Mouse (Mus musculus): Measurements from ENCODE around the gene Lrmda. TPM values are rescaled to one million over a fixed set of nuclear protein-coding genes. Genes with fewer than 3 reads are reported as not detected.

Lrmda gene
- total and polyA plus RNA-seq, 3 experiments, result 0.43 to 1.1 (median 1.0) TPM

GRCm38 (mm10) chr14:22807324-22807723 lies 787.8 kb downstream of the Lrmda start:
- WGBS, result 39% methylated on average over 3 of the region's 3 CpGs
- intact Hi-C loops (cut with DNase I), result loop anchor here (10.0 kb wide), 1 partner anchor 823 kb away; the partner anchor contains the start of gene Zfp503
- no peak overlapping the region for H3K4me3 ChIP-seq
- no peaks in the 10 kb centered on the region for H3K27me3 ChIP-seq (ENCODE audit: control insufficient read depth, insufficient read depth, low read length)
- peaks cover 13% of the 10 kb centered on the region for H3K4me1 ChIP-seq (ENCODE audit: control insufficient read depth, insufficient read depth, low read length)
- no peak overlapping the region for H3K27ac ChIP-seq
- TF ChIP-seq EP300 (IDR thresholded peaks at IDR 0.05; ENCODE audit: insufficient read depth, low read depth, low read length) (no peak), POLR2A (IDR thresholded peaks at IDR 0.05; ENCODE audit: insufficient read depth, low read depth, low read length) (no peak), CTCF (IDR thresholded peaks at IDR 0.05) (no peak)
- no peak for DNase-seq
- no peaks in the 10 kb centered on the region for H3K79me2 ChIP-seq (replicated peaks; ENCODE audit: control insufficient read depth, insufficient read depth, low read length)
- no peaks in the 10 kb centered on the region for H3K36me3 ChIP-seq (ENCODE audit: control insufficient read depth, insufficient read depth, low read length)
- no peak overlapping the region for H3K9ac ChIP-seq (ENCODE audit: low read depth, low read length)

DNA sequence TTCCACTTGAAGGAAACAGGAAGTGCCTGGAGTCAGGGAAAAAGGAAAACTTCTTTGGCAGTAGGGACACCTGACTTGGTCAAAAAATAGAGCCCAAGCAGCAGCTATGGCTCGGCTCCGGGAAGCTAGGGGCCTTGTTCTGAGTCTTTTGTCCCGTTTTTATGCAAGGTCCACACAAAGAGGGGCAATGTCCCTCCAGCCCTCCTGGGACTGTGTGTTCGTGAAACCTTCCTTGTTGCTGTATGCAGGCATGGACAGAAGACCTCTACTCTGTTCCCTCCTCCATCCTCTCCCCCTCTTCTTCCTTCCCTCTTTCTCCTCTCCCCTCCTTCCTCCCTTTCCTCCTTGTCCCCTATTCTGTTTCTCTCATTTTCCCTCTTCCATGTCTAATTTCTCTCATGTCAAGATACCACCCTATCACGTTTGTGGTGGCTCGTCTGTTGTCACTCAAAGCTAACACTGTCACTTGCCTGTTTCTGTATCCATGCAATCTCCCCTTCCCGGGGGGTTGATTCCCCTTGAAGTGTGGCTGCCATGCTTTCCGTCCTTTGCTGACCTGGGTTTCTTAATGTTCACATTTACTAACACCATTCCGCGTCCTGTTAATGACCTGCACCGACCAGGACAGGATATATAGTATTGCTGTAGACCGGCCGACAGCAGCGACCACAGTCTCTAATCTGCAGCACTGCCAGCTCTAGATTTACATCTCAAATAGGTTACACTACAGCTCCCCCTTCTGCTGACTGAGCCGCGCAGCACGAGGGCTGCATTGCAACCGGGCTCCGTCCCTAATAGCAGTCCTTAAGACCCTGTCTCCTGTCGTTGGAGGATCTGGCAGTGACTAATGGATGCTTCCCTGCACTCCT lies 788.4 kb downstream of the Lrmda start:
- intact Hi-C loops (cut with DNase I), result loop anchor here (10.0 kb wide), 1 partner anchor 823 kb away; the partner anchor contains the start of gene Zfp503
- H3K9ac ChIP-seq (ENCODE audit: low read depth, low read length), result no peak overlapping the region; the same call in 1 of the 2 replicates
- peak; percentile 83 for TF ChIP-seq CTCF (IDR thresholded peaks at IDR 0.05)
- no peak for TF ChIP-seq POLR2A (IDR thresholded peaks at IDR 0.05; ENCODE audit: insufficient read depth, low read depth, low read length)
- 0 out of 2 replicates have a peak, but pooled peaks have one; percentile 30 for TF ChIP-seq EP300 (IDR thresholded peaks at IDR 0.05; ENCODE audit: insufficient read depth, low read depth, low read length)

GRCm38 (mm10) chr14:22808595-22809166 lies 789.2 kb downstream of the Lrmda start:
- Histone ChIP-seq H3K27ac (peak overlapping the region; percentile 63), H3K27me3 (ENCODE audit: control insufficient read depth, insufficient read depth, low read length) (no peaks in the 10 kb centered on the region), H3K79me2 (replicated peaks; ENCODE audit: control insufficient read depth, insufficient read depth, low read length) (no peaks in the 10 kb centered on the region), H3K36me3 (ENCODE audit: control insufficient read depth, insufficient read depth, low read length) (no peaks in the 10 kb centered on the region), H3K9ac (ENCODE audit: low read depth, low read length) (no peak overlapping the region), H3K4me1 (ENCODE audit: control insufficient read depth, insufficient read depth, low read length) (peaks cover 17% of the 10 kb centered on the region), H3K4me3 (no peak overlapping the region)
- intact Hi-C loops (cut with DNase I), result loop anchor here (10.0 kb wide), 1 partner anchor 824 kb away; the partner anchor contains the start of gene Zfp503
- WGBS, result 39% methylated on average over 5 of the region's 5 CpGs
- TF ChIP-seq EP300 (IDR thresholded peaks at IDR 0.05; ENCODE audit: insufficient read depth, low read depth, low read length) (no peak), POLR2A (IDR thresholded peaks at IDR 0.05; ENCODE audit: insufficient read depth, low read depth, low read length) (no peak), CTCF (IDR thresholded peaks at IDR 0.05) (no peak; the same call in 1 of the 2 replicates)
- DNase-seq, result peak; percentile 37 to 42

More for the DNA sequence above, 788.4 kb downstream of the Lrmda start:
- H3K79me2 ChIP-seq (replicated peaks; ENCODE audit: control insufficient read depth, insufficient read depth, low read length), result no peaks in the 10 kb centered on the region
- H3K27me3 ChIP-seq (ENCODE audit: control insufficient read depth, insufficient read depth, low read length), result no peaks in the 10 kb centered on the region
- no peak overlapping the region for H3K4me3 ChIP-seq
- H3K4me1 ChIP-seq (ENCODE audit: control insufficient read depth, insufficient read depth, low read length), result peaks cover 17% of the 10 kb centered on the region
- 5% methylated on average over 20 of the region's 20 CpGs for WGBS
- DNase-seq, result peak; percentile 54 to 62
- peak overlapping the region; percentile 63 for H3K27ac ChIP-seq
- H3K36me3 ChIP-seq (ENCODE audit: control insufficient read depth, insufficient read depth, low read length), result no peaks in the 10 kb centered on the region

DNA sequence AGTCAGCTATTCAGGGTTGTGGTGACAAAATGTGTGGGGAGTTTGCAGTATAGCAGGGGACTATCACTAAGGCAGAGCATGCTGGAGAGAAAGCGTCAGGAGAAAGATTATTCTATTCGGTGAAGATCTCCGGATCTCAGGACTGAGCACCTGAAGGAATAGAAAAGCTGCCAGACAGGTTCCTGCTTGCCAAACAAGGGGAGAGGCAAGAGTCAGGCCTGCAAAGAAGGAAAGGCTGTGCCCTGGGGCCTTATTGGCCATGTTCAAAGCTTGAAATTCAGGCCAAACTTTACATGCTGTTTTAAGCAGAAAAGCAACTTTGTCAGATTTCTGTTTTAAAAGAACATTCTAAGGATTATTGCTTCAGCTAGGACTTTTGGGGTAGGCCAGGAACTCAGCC lies 789.7 kb downstream of the Lrmda start:
- 74% methylated on average over 3 of the region's 3 CpGs for whole genome bisulfite sequencing
- Histone ChIP-seq H3K27me3 (ENCODE audit: control insufficient read depth, insufficient read depth, low read length) (no peaks in the 10 kb centered on the region), H3K27ac (peak overlapping the region; percentile 63), H3K4me1 (ENCODE audit: control insufficient read depth, insufficient read depth, low read length) (peaks cover 18% of the 10 kb centered on the region), H3K79me2 (replicated peaks; ENCODE audit: control insufficient read depth, insufficient read depth, low read length) (no peaks in the 10 kb centered on the region), H3K36me3 (ENCODE audit: control insufficient read depth, insufficient read depth, low read length) (no peaks in the 10 kb centered on the region), H3K9ac (ENCODE audit: low read depth, low read length) (no peak overlapping the region), H3K4me3 (no peak overlapping the region)
- DNase-seq, result no peak
- intact Hi-C loops (cut with DNase I), result loop anchor here (10.0 kb wide), 1 partner anchor 824 kb away; the partner anchor contains the start of gene Zfp503
- TF ChIP-seq CTCF (IDR thresholded peaks at IDR 0.05) (no peak), POLR2A (IDR thresholded peaks at IDR 0.05; ENCODE audit: insufficient read depth, low read depth, low read length) (no peak), EP300 (IDR thresholded peaks at IDR 0.05; ENCODE audit: insufficient read depth, low read depth, low read length) (no peak)

DNA sequence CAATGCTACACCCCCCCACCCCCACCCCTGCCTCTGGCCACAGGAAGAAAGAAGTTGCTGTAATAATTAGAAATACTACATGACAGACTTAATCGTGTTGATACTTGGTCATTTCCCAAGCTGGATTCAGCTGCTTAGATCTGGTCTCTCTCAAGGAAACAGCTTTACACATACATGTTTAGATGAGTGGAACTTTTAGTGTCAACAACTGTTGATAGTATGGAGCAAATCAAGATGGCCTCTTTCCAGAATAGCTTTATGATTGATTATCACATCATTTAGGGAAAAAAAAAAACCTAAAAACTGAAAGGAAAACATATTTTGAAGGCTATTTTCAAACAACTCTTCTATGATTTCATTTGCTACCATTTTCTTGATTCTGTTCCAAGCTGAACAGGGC lies 791.0 kb downstream of the Lrmda start:
- 23% methylated on average over 1 of the region's 1 CpGs for WGBS
- intact Hi-C loops (cut with DNase I), result loop anchor here (10.0 kb wide), 3 partner anchors 56 to 236 kb away; no protein-coding TSS in a partner anchor
- no peaks in the 10 kb centered on the region for H3K27me3 ChIP-seq (ENCODE audit: control insufficient read depth, insufficient read depth, low read length)
- H3K9ac ChIP-seq (ENCODE audit: low read depth, low read length), result no peak overlapping the region
- no peak overlapping the region for H3K4me3 ChIP-seq
- H3K79me2 ChIP-seq (replicated peaks; ENCODE audit: control insufficient read depth, insufficient read depth, low read length), result no peaks in the 10 kb centered on the region
- peaks cover 2% of the 10 kb centered on the region; the same call in 1 of the 2 replicates for H3K36me3 ChIP-seq (ENCODE audit: control insufficient read depth, insufficient read depth, low read length)
- H3K27ac ChIP-seq, result peak overlapping the region; percentile 3
- DNase-seq, result no peak
- TF ChIP-seq POLR2A (IDR thresholded peaks at IDR 0.05; ENCODE audit: insufficient read depth, low read depth, low read length), result no peak
- TF ChIP-seq CTCF (IDR thresholded peaks at IDR 0.05), result no peak
- TF ChIP-seq EP300 (IDR thresholded peaks at IDR 0.05; ENCODE audit: insufficient read depth, low read depth, low read length), result no peak
- H3K4me1 ChIP-seq (ENCODE audit: control insufficient read depth, insufficient read depth, low read length), result peaks cover 23% of the 10 kb centered on the region

Data from heart, adult 2 months (tissue).